Mouse (Mus musculus) layer of hippocampus, adult 8-10 months (tissue): ENCODE measurements around the gene Bcl7c. TPM values are rescaled to one million over a fixed set of nuclear protein-coding genes. Genes with fewer than 3 reads are reported as not detected.
A peak's percentile ranks its signal among the peaks of the same experiment; 100 is the strongest.

Experiments
- DNase-seq, 2 experiments: peaks; one replicate each; pipeline ENCODE4 v3.0.0; 2022; ENCODE audit warnings: low spot score in 2 of 2
- total RNA-seq, 4 experiments: library from RNA; stranded (reverse); gene quantifications; 2 replicates each; pipeline ENCODE4 v1.2.4; 2022

Gene Bcl7c
- total RNA-seq, 4 experiments from 2014 or later, result 26.5 to 38.4 (median 31.9) TPM

- DNase-seq, result no peak
These were observed 23.3 kb downstream of the Bcl7c start for GRCm38 (mm10) chr7:127685304-127686018.

- DNase-seq, result no peak
These were observed 26.7 kb downstream of the Bcl7c start for GRCm38 (mm10) chr7:127681888-127682553.

- DNase-seq, result no peak
These were observed 28.2 kb downstream of the Bcl7c start for GRCm38 (mm10) chr7:127680541-127680940.

GRCm38 (mm10) chr7:127678811-127679210 lies 29.9 kb downstream of the Bcl7c start:
- DNase-seq, result no peak

- no peak for DNase-seq
These were observed 31.1 kb downstream of the Bcl7c start for GRCm38 (mm10) chr7:127677609-127678008.

GRCm38 (mm10) chr7:127677077-127677476 lies 31.7 kb downstream of the Bcl7c start:
- DNase-seq, result no peak

GRCm38 (mm10) chr7:127675391-127675811 lies 33.3 kb downstream of the Bcl7c start:
- DNase-seq, result peak in 1 of 2 experiments; percentile 47

GRCm38 (mm10) chr7:127674977-127675376 lies 33.8 kb downstream of the Bcl7c start:
- DNase-seq, result peak; percentile 82 to 92

- DNase-seq, result no peak
These were observed 36.0 kb downstream of the Bcl7c start for GRCm38 (mm10) chr7:127672776-127673175.

GRCm38 (mm10) chr7:127671880-127672774 lies 36.6 kb downstream of the Bcl7c start:
- DNase-seq, result no peak

GRCm38 (mm10) chr7:127667171-127667570 lies 41.6 kb downstream of the Bcl7c start:
- DNase-seq, result no peak

- DNase-seq, result no peak
These were observed 42.1 kb downstream of the Bcl7c start for GRCm38 (mm10) chr7:127666679-127667078.

GRCm38 (mm10) chr7:127666066-127666654 lies 42.6 kb downstream of the Bcl7c start:
- DNase-seq, result no peak

- no peak for DNase-seq
These were observed 45.8 kb downstream of the Bcl7c start for GRCm38 (mm10) chr7:127662926-127663325.

GRCm38 (mm10) chr7:127661833-127662232 lies 46.9 kb downstream of the Bcl7c start:
- no peak for DNase-seq

- DNase-seq, result no peak
These were observed 47.9 kb downstream of the Bcl7c start for GRCm38 (mm10) chr7:127660882-127661281.

- DNase-seq, result peak in 1 of 2 experiments; percentile 26
These were observed 51.8 kb downstream of the Bcl7c start for GRCm38 (mm10) chr7:127656946-127657345.

- no peak for DNase-seq
These were observed 54.4 kb downstream of the Bcl7c start for GRCm38 (mm10) chr7:127654318-127654717.

- DNase-seq, result no peak
These were observed 56.7 kb downstream of the Bcl7c start for GRCm38 (mm10) chr7:127652050-127652449.

- no peak for DNase-seq
These were observed 57.1 kb downstream of the Bcl7c start for GRCm38 (mm10) chr7:127651624-127652023.

GRCm38 (mm10) chr7:127649206-127649605 lies 59.5 kb downstream of the Bcl7c start:
- DNase-seq, result no peak
